Mouse (Mus musculus): ENCODE data around the gene Aldh1a7.

- no peak for TF ChIP-seq POLR2A (IDR thresholded peaks at IDR 0.05; ENCODE audit: extremely low read depth, insufficient read depth, low read length)
- no peak for TF ChIP-seq CTCF (IDR thresholded peaks at IDR 0.05; ENCODE audit: extremely low read depth, insufficient read depth, low read length)
These were observed 46.6 kb upstream of the Aldh1a7 start for GRCm38 (mm10) chr19:20773941-20774340.

Measured in cortical plate, adult 2 months (tissue).